Mouse (Mus musculus) induced T-regulatory cell, adult 2 months (primary cell): ENCODE results near the gene Nup85.

Experiments used
- DNase-seq: peaks from one replicate; pipeline ENCODE4 v3.0.0-alpha.2; 2012; ENCODE audit warnings: low read depth

Gene Nup85

DNA sequence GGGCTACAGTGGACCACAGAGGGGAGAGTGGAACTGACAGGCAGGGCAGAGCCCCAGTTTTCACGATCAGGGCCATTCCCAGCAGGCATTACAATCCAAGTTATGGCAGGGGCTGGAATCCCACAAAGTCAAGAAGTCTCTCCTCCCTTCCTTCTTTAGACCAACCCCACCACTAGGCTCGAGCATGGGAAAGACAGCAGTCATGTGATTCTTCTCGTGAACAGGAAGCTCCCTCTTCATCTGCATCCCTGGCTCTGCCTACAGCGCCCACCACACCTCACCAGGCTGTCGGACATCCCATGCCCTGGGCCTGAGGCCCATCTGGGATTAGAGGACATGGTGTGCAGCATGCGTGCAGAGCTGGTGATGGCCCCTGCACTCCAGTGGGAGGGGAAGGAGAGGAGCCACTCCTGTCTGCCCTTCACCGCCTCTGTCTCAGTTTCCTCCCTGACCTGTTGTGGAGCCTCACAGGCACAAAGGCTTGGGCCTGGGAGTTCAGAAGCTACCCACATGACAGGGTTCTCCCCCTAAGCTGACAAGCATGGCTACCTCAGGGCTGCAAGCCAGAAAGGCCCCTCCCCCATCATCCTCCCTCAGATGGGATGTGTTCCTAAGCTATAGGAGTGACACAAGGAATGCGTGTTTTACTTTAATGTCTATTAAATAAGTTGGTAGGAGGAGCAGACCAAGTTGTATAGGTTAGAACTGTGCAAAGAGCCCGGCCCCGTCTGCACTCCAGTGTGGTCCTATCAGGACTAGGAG is 50.3 kb downstream of the Nup85 start:
- no peak for DNase-seq

- no peak for DNase-seq
Observed at GRCm38 (mm10) chr11:115615108-115615825, 51.0 kb downstream of the Nup85 start.

- no peak for DNase-seq
Observed at GRCm38 (mm10) chr11:115615875-115616274, 51.6 kb downstream of the Nup85 start.

DNA sequence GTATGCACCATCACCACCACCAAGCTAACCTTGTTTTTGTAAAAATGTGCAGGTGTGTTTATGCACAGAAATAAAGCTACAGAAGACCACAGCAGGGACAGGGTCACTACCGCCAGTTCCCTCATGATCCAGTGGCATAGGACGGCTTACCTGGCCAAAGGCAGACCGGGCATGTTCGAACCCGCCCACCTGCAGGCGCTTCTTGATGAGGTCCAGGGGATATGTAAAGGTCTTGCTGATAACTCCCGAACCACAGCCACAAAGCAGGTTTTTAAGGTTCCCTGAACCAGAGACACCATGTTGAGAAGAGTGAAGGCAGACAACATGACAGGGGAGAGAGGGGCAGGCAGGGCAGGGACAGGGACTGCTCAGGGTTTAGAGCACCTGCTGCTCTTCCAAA is 52.1 kb downstream of the Nup85 start:
- no peak for DNase-seq

DNA sequence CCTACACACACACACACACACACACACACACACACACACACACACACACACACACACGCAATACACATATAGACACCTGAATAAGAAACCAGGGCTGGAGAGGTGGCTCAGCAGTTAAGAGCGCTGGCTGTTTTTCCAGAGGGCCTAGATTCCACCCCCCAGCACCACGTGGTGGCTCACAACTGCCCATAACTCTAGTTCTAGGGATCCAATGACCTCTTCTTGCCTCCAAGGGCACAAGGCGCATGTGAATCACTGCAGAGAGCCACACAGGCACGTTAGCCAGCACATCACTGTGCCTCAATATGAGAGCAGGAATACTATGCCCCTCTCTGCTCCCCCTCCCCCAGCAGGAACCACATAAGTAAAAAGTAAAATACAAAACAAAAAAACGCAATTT is 52.7 kb downstream of the Nup85 start:
- DNase-seq, result no peak

GRCm38 (mm10) chr11:115618001-115618400 is 53.8 kb downstream of the Nup85 start:
- no peak for DNase-seq

GRCm38 (mm10) chr11:115618732-115619516 is 54.7 kb downstream of the Nup85 start:
- DNase-seq, result no peak

DNA sequence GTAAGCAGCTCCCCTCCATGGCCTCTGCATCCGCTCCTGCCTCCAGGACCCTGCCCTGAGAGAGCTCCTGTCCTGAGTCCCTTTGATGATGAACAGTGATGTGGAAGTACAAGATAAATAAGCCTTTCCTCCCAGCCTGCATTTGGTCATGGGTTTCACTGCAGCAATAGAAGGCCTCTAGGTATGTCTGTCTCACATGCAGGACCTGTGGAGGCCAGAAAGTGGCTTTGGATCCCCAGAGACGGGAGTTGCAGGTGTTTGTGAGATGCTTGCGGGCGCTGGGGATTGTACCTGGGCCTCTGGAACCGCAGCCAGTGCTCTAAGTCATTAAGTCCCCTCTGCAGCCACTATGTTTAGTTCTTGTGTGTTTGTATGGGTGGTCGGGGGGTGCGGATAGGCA is 55.7 kb downstream of the Nup85 start:
- no peak for DNase-seq

GRCm38 (mm10) chr11:115623487-115624070 is 59.3 kb downstream of the Nup85 start:
- peak; percentile 70 for DNase-seq

DNA sequence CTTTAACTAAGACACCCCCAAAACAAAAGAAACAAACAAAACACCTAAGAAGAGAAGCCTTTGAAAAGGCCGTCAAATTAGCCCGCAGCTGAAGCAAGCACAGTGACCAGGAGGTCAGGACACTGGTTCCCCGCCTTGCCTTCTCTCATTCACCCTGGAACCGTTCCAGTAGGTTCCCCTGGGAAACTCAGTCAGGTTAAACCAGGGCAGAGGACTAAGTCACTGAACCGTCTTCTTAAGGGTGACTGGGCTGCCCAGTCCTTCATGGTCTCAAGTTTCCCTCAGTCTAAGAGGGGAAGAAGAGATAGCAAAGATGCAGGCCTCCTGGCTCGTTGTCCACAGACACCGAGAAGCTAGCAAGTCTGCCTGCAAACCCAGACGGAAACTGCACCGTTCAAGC is 61.6 kb downstream of the Nup85 start:
- DNase-seq, result no peak

- DNase-seq, result no peak
Observed at GRCm38 (mm10) chr11:115626824-115627616, 62.8 kb downstream of the Nup85 start.

DNA sequence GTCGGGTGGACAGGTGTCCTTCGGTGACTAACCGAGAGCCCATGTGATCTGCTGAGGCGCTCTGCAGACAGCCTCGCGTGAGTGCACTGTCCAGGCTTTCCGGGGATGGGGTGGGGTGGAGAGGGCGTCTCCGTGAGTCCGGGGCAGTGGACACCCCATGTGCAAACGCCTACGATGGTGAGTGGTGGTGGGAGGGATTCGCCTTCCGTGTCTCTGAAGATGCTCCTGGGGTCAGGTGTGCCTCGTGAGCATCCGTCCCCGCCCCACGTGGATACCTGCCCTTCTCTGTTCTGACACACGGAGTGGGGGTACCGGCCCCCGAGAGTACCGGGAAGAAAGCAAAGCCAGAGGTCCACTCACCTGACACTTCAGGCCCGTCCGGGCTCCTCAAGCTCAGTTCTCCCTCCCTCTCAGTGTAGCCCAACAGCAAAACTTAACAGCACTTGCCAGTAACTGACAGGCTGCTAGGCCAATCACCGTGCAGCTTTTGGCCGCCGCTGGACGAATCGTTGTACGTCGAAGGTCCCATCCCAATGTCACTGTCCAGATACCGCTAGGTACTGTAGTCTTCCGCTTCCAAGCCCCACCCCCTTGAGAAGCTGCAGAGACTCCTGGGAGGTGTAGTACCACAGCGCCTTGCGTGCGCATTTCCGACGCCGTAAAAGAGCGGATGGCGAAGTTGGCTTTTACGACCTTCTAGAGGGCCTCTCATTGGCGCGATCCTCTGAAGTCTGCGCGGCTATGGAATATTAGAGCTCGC is 63.7 kb downstream of the Nup85 start, which contains the start of gene Slc25a19:
Gene Slc25a19 (minus strand): TSS at position 591 of the 760 bp plus-strand sequence.
- DNase-seq, result peak; percentile 99

- peak; percentile 73 for DNase-seq
Observed at GRCm38 (mm10) chr11:115628465-115629101, 64.3 kb downstream of the Nup85 start.

DNA sequence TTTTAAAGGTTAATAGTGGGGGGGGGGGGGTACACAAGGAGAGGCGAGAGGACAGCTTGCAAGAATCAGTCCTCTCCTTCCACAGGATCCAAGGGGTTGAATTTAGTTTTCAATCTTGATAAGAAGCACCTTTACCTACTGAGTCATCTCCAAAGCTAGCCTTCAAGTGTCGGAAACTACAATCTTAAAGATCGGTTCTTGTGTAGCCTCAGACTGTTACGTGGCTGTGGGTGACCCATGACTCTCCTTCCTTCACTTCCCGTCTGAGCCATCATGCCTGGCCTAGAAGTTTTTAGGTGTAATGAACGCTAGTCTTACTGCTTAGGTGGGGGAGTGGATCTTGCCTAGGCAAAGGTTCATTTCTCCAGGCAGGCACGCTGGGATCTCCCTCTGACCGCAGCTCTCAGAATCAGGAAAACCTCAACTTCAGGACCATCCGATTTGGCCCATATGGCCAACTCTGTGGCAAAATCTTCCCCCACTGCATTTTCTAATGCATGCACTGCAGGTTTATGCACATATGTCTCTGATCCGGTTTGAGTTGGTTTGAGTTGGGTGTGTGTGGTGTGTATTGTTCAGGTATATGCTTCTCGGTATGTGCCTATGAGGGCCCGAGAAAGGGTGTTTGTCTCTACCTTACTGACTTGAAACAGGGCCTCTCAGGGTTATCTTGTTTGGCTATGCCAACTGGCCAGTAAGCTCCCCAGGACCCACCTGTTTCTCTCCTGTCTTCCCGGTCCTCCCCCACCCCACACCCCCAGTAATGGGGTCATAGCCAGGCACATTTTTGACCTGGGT is 65.7 kb downstream of the Nup85 start:
- DNase-seq, result peak; percentile 94

DNA sequence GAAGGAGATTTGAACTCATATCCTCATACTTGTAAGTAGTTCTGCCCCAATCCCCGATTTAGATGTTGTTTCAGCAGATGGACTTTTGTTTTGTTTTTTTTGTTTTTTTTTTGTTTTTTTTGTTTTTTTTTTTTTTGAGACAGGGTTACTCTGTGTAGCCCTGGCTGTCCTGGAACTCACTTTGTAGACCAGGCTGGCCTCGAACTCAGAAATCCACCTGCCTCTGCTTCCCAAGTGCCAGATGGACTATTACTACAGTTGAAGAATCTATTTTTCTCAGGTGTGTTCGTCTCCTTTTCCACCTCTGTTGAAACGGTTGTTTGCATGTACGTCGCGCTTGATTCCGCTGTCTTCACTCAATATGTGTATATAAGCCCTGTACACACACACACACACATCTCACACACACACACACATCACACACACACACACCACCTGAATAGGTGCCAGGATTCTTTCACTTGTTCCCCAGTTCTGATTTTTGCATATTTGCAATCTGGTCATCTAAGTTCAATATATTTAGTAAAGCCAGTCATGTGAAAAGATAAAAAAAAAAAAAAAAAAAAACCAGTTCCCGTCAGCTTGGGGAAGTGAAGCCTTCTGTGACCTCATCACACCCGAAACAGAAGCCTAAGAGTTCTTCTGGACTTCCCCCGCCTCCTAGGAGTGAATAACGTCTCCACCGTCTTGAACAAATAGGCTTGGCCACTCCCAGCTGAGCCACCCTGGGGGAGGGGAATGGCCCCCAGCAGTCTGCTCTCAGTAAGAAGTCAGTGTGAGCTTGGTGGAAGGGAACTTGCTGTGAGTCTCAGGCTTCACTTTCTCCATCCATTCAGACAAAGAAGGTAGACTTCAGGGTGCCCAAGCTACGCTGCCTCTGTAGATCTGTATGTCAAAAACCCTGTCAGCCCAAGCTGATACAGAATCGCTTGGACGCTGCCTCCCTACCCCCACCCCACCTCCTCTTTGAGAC is 66.6 kb downstream of the Nup85 start:
- peak; percentile 98 for DNase-seq

- no peak for DNase-seq
Observed at GRCm38 (mm10) chr11:115631505-115631890, 67.3 kb downstream of the Nup85 start.

DNA sequence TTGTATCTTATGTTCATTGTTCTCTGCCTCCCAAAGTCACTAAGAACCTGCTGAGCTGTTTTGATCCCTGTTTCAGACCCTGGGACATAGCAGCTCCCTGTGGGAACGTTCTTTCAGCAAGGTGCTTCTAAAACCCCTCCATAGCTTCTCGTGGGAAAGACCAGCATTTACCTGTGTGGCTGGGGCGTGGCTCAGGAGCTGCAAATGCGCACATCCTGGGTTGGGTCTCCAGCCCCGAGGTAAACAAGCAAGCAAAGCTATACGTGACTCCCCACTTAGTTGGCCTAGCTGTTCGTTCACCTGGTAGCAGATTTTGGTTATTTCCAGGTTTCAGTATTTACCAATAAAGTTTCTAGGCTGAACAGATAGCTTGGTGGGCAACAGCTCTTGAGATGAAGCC is 68.0 kb downstream of the Nup85 start:
- DNase-seq, result peak; percentile 93

GRCm38 (mm10) chr11:115632862-115633261 is 68.6 kb downstream of the Nup85 start:
- DNase-seq, result peak; percentile 85
